Mouse (Mus musculus) activated CD4-positive, CD25-positive, alpha-beta regulatory T cell (primary cell): ENCODE results near the gene Rusc1. TPM values are rescaled to one million over a fixed set of nuclear protein-coding genes. Genes with fewer than 3 reads are reported as not detected.

Source experiments
- polyA plus RNA-seq, 2 experiments: library from polyadenylated mRNA; unstranded; fragments of 100-300 nt; shearing (Covaris generic); gene quantifications; one replicate each; pipeline ENCODE4 v1.2.1; 2017

The Rusc1 gene
- polyA plus RNA-seq = 10 to 100 TPM; 35.1 to 42.7 TPM

GRCm38 (mm10) chr3:89093175-89093574 lies at the start of gene Rusc1:
TSS of gene Rusc1 (minus strand) at chr3:89093311.

DNA sequence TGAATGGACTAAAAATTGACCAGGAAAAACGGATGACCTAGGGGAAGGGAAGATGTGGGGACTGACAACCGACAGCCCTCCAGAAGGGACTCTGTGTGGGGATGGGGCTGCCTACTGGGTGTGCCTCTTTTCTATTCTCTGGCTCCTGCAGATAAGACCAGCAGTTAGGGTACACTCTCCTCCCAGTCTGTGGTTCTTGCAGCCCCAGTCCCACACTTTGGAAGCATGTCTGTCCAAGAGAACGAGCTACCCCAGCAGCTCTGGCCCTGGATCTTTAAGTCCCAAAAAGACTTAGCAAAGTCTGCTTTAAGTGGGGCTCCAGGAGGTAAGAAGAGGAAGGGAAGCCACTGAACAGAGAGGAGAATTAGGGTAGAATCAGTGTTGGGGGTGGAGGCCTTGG lies 42.8 kb upstream of the Rusc1 start, which contains the start of gene Pklr:
TSS of gene Pklr (plus strand) at position 185 of the 400 bp plus-strand sequence.

GRCm38 (mm10) chr3:89101812-89102494 lies 8.8 kb upstream of the Rusc1 start, which contains the start of gene Fdps:
TSS of gene Fdps (minus strand) at chr3:89101959.

DNA sequence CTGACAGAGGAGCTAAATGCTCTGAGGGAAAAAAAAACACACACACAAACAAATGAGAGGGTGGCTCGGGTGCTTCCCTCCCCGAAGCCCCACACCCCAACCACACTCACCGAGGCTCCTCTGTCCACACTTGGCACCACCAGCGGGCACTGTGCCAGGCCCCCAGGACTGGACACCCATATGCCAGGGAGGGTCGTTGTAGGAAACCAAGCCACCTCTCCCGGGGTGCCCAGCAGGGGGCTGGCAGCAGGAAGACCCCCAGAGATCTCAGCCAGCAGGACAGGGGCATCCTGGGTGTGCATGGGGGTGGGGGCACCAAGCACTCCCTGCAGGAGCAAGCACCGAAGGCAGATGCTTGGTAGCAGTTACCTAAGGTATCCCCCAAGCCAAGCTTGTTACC lies 7.7 kb upstream of the Rusc1 start, which contains the start of gene Gm43738:
TSS of gene Gm43738 (minus strand) at position 289 of the 400 bp plus-strand sequence.

Other genes with a start within 250 kb of the Rusc1 start
- 10 to 100 TPM; 30.8 to 45.9 TPM for gene Msto1, start 179.3 kb downstream of the Rusc1 start, polyA plus RNA-seq
- 10 to 100 TPM; 25.4 to 26.9 TPM for gene Ash1l, start 142.7 kb downstream of the Rusc1 start, polyA plus RNA-seq
- 100 to 1,000 TPM; 170 to 191 TPM for gene Dap3, start 142.1 kb downstream of the Rusc1 start, polyA plus RNA-seq
- not detected for gene Gm43738, start 7.8 kb upstream of the Rusc1 start, polyA plus RNA-seq
- 10 to 100 TPM; 61.8 to 62.2 TPM for gene Fdps, start 8.6 kb upstream of the Rusc1 start, polyA plus RNA-seq
- not detected for gene Pklr, start 42.8 kb upstream of the Rusc1 start, polyA plus RNA-seq
- gene Hcn3, start 66.9 kb upstream of the Rusc1 start, polyA plus RNA-seq = 1 to 10 TPM in 1 of 2 experiments, under 1 TPM in 1; 0.21 to 1.6 TPM
- 10 to 100 TPM; 88.4 to 94.5 TPM for gene Clk2, start 71.5 kb upstream of the Rusc1 start, polyA plus RNA-seq
- 100 to 1,000 TPM; 255 to 261 TPM for gene Scamp3, start 84.2 kb upstream of the Rusc1 start, polyA plus RNA-seq
- 100 to 1,000 TPM; 134 to 154 TPM for gene Fam189b, start 89.8 kb upstream of the Rusc1 start, polyA plus RNA-seq
- gene Gba, start 109.6 kb upstream of the Rusc1 start, polyA plus RNA-seq = 100 to 1,000 TPM; 105 to 146 TPM
- 1 to 10 TPM in 1 of 2 experiments, under 1 TPM in 1; 0.90 to 4.0 TPM for gene Thbs3, start 121.9 kb upstream of the Rusc1 start, polyA plus RNA-seq
- 100 to 1,000 TPM in 1 of 2 experiments, 10 to 100 TPM in 1; 89.5 to 127 TPM for gene Mtx1, start 133.8 kb upstream of the Rusc1 start, polyA plus RNA-seq
- 1 to 10 TPM; 1.0 to 7.1 TPM for gene Muc1, start 135.7 kb upstream of the Rusc1 start, polyA plus RNA-seq
- gene Krtcap2, start 152.7 kb upstream of the Rusc1 start, polyA plus RNA-seq = 100 to 1,000 TPM; 225 to 294 TPM
- 1 to 10 TPM; 1.6 to 4.9 TPM for gene Trim46, start 153.0 kb upstream of the Rusc1 start, polyA plus RNA-seq
- 100 to 1,000 TPM in 1 of 2 experiments, 10 to 100 TPM in 1; 81.3 to 120 TPM for gene Dpm3, start 166.0 kb upstream of the Rusc1 start, polyA plus RNA-seq
- gene Slc50a1, start 177.3 kb upstream of the Rusc1 start, polyA plus RNA-seq = 100 to 1,000 TPM; 210 to 250 TPM
- gene Efna1, start 187.8 kb upstream of the Rusc1 start, polyA plus RNA-seq = not detected
- gene Efna3, start 229.7 kb upstream of the Rusc1 start, polyA plus RNA-seq = under 1 TPM in 1 of 2 experiments, not detected in 1; 0.15 TPM
- gene Efna4, start 244.7 kb upstream of the Rusc1 start, polyA plus RNA-seq = 1 to 10 TPM in 1 of 2 experiments, under 1 TPM in 1; 0.79 to 1.4 TPM